ENCODE assay signal across 27 mouse cellular contexts in the genomic region with DNA sequence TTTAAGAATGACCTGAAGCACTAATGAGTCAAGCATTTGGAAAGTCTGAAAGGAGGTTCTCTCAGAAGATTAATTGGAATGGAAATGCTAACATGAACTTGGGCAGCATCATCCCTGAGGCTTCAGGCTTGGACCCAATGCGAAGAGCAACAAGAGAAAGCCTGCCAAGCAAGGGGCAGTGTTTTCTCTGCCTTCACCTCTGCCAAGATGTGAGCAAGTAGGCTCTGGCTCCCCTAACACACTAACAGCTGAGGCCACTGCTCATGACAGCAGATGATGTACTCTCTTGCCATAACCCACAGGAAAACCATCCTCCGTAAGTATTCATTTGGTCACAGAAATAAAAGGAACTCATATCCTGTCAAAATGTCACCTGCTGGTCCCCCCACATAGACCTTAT.
"Had no signal": no experiment of that assay in that cellular context is flagged by ENCODE, and none has a peak within 500 bp of the region (broad histone marks: within the 10 kb centered on the region; RNA-seq: fewer than 3 reads in every experiment).

No protein-coding gene starts in this region.

- H3K27ac ChIP-seq: gastrocnemius, adult 2 months; heart, adult 2 months; heart, embryonic 13.5 days; heart, embryonic 15.5 days; hindbrain, embryonic 12.5 days; hindbrain, embryonic 14.5 days; kidney, embryonic 15.5 days; kidney, postnatal 0 days; limb, embryonic 13.5 days; limb, embryonic 15.5 days; liver, embryonic 12.5 days; liver, embryonic 14.5 days had no signal

- H3K4me1 ChIP-seq: heart, embryonic 13.5 days; heart, embryonic 15.5 days; hindbrain, embryonic 12.5 days; limb, embryonic 13.5 days; limb, embryonic 15.5 days; liver, embryonic 12.5 days had no signal

- H3K36me3 ChIP-seq: heart, embryonic 13.5 days; heart, embryonic 15.5 days; hindbrain, embryonic 12.5 days; kidney, embryonic 15.5 days; limb, embryonic 13.5 days; limb, embryonic 15.5 days; liver, embryonic 12.5 days had no signal

- H3K9me3 ChIP-seq: heart, embryonic 15.5 days; hindbrain, embryonic 12.5 days; kidney, embryonic 15.5 days; limb, embryonic 13.5 days; limb, embryonic 15.5 days; liver, embryonic 12.5 days had no signal

- H3K27me3 ChIP-seq: heart, embryonic 13.5 days; heart, embryonic 15.5 days; hindbrain, embryonic 12.5 days; kidney, embryonic 15.5 days; limb, embryonic 13.5 days; limb, embryonic 15.5 days; liver, embryonic 12.5 days had no signal

- H3K9ac ChIP-seq: heart, embryonic 13.5 days; heart, embryonic 15.5 days; hindbrain, embryonic 12.5 days; hindbrain, embryonic 14.5 days; kidney, embryonic 15.5 days; limb, embryonic 13.5 days; limb, embryonic 15.5 days; liver, embryonic 12.5 days; liver, embryonic 14.5 days had no signal

- DNase-seq: gastrocnemius, adult 2 months; gastrocnemius, postnatal 10 days; gastrocnemius, postnatal 25 days; heart, adult 11 months; heart, adult 2 months; heart, postnatal 14 days; heart, postnatal 36 days; kidney, adult 11 months; kidney, adult 2 months; kidney, adult 9 months; kidney, postnatal 14 days; kidney, postnatal 36 days; layer of hippocampus, adult 9-11 months; layer of hippocampus, postnatal 36 days had no signal

- ATAC-seq: hindbrain, embryonic 16.5 days; intestine, embryonic 16.5 days; liver, embryonic 12.5 days had no signal

- H3K4me2 ChIP-seq: heart, embryonic 11.5 days; heart, embryonic 13.5 days; heart, embryonic 15.5 days; hindbrain, embryonic 12.5 days; hindbrain, embryonic 14.5 days; kidney, embryonic 15.5 days; limb, embryonic 13.5 days; limb, embryonic 15.5 days; liver, embryonic 12.5 days had no signal

- H3K4me3 ChIP-seq: gastrocnemius, adult 2 months; heart, adult 2 months; heart, embryonic 13.5 days; heart, embryonic 15.5 days; hindbrain, embryonic 12.5 days; kidney, embryonic 15.5 days; limb, embryonic 13.5 days; limb, embryonic 15.5 days; liver, embryonic 12.5 days had no signal
